Mouse (Mus musculus) CH12.LX (cell line): Measurements from ENCODE around the gene Gopc. TPM values are rescaled to one million over a fixed set of nuclear protein-coding genes. Genes with fewer than 3 reads are reported as not detected.

Source experiments
- DNase-seq: peaks from one replicate; pipeline ENCODE4 v3.0.0-alpha.2; 2013; ENCODE audit errors: extremely low read depth
- H3K27ac ChIP-seq: 2 replicates; pipeline ENCODE4 v1.5.1; 2012; ENCODE audit warnings: low read depth, mild to moderate bottlenecking, control low read depth, moderate library complexity; ENCODE audit not compliant: insufficient read depth
- H3K27me3 ChIP-seq: replicated peaks from 2 replicates; pipeline ENCODE3; 2012; ENCODE audit warnings: inconsistent platforms
- H3K36me3 ChIP-seq, 2 experiments: replicated peaks in 1 of 2; 2 replicates each; pipeline versions ENCODE3 to v1.6.1; 2012; ENCODE audit warnings: inconsistent platforms in 1 of 2, low read length in 1 of 2, mild to moderate bottlenecking in 1 of 2, mixed read lengths in 1 of 2, moderate library complexity in 1 of 2; ENCODE audit not compliant: control insufficient read depth in 1 of 2, insufficient read depth in 1 of 2
- H3K4me1 ChIP-seq, 2 experiments: 2 replicates each; pipeline ENCODE4 v1.6.1; 2012; ENCODE audit warnings: inconsistent platforms in 1 of 2, moderate library complexity in 1 of 2; ENCODE audit not compliant: insufficient read depth in 2 of 2, control insufficient read depth in 1 of 2
- H3K4me2 ChIP-seq: 2 replicates; pipeline ENCODE4 v1.6.1; 2012; ENCODE audit warnings: low read depth, mild to moderate bottlenecking, control low read depth; ENCODE audit not compliant: poor library complexity, insufficient read depth, severe bottlenecking
- H3K4me3 ChIP-seq, 3 experiments: fragments of 150-350 bp in 1 of 3; sonication (generic) in 1 of 3; replicated peaks in 1 of 3; 2 replicates each; pipeline versions ENCODE3 to v1.5.1; 2011 to 2012; ENCODE audit warnings: low read depth in 2 of 3, low read length in 2 of 3, mild to moderate bottlenecking in 2 of 3, moderate library complexity in 2 of 3, control low read depth in 1 of 3, improper control_type of control experiment in 1 of 3, inconsistent platforms in 1 of 3, mixed read lengths in 1 of 3; ENCODE audit not compliant: poor library complexity in 1 of 3
- H3K79me2 ChIP-seq: replicated peaks from 2 replicates; pipeline ENCODE4 v1.6.1; 2012; ENCODE audit warnings: mild to moderate bottlenecking, moderate library complexity; ENCODE audit not compliant: control insufficient read depth, poor library complexity, insufficient read depth, severe bottlenecking; ENCODE audit errors: extremely low read depth
- H3K9ac ChIP-seq: 2 replicates; pipeline ENCODE4 v1.6.1; 2012; ENCODE audit warnings: low read depth, mild to moderate bottlenecking, control low read depth, moderate library complexity; ENCODE audit not compliant: insufficient read depth
- H3K9me3 ChIP-seq: replicated peaks from 2 replicates; pipeline ENCODE3; 2012; ENCODE audit warnings: low read length, inconsistent platforms, mixed read lengths
- BHLHE40 ChIP-seq: IDR thresholded peaks from 2 replicates; pipeline ENCODE4 v1.6.1; 2011; ENCODE audit warnings: mild to moderate bottlenecking, low read depth, low read length, improper control_type of control experiment
- E2F4 ChIP-seq: IDR thresholded peaks from 2 replicates; pipeline ENCODE4 v1.6.1; 2011; ENCODE audit warnings: low read depth, low read length, improper control_type of control experiment; ENCODE audit not compliant: insufficient replicate concordance
- HCFC1 ChIP-seq: IDR thresholded peaks from 2 replicates; pipeline ENCODE4 v1.6.1; 2012; ENCODE audit warnings: low read depth, mild to moderate bottlenecking, inconsistent platforms, low read length, improper control_type of control experiment
- IRF4 ChIP-seq: IDR thresholded peaks from 2 replicates; pipeline ENCODE4 v1.6.1; 2014; ENCODE audit warnings: low read depth, mild to moderate bottlenecking, inconsistent platforms, low read length, improper control_type of control experiment
- MAZ ChIP-seq: IDR thresholded peaks from 2 replicates; pipeline ENCODE4 v1.6.1; 2012; ENCODE audit warnings: low read depth, mild to moderate bottlenecking, inconsistent platforms, low read length, improper control_type of control experiment, moderate library complexity
- MEF2A ChIP-seq: IDR thresholded peaks from 2 replicates; pipeline ENCODE4 v1.6.1; 2014; ENCODE audit warnings: low read depth, mild to moderate bottlenecking, inconsistent platforms, low read length, improper control_type of control experiment, borderline replicate concordance
- MXI1 ChIP-seq: IDR thresholded peaks from 2 replicates; pipeline ENCODE4 v1.6.1; 2011; ENCODE audit warnings: mild to moderate bottlenecking, low read depth, low read length, improper control_type of control experiment
- NELFE ChIP-seq: IDR thresholded peaks from 2 replicates; pipeline ENCODE4 v1.6.1; 2011; ENCODE audit warnings: low read depth, low read length, improper control_type of control experiment
- NRF1 ChIP-seq: IDR thresholded peaks from 2 replicates; pipeline ENCODE4 v1.6.1; 2014; ENCODE audit warnings: low read depth, mild to moderate bottlenecking, inconsistent platforms, low read length, improper control_type of control experiment, moderate library complexity
- PAX5 ChIP-seq: IDR thresholded peaks from 2 replicates; pipeline ENCODE4 v1.6.1; 2012; ENCODE audit warnings: low read length, inconsistent platforms, mixed read lengths
- TBP ChIP-seq: conservative IDR thresholded peaks from 2 replicates; pipeline ENCODE4 v1.6.1; 2011; ENCODE audit warnings: low read depth, low read length, improper control_type of control experiment
- USF1 ChIP-seq: IDR thresholded peaks from 2 replicates; pipeline ENCODE4 v1.6.1; 2014; ENCODE audit warnings: low read depth, mild to moderate bottlenecking, inconsistent platforms, low read length, improper control_type of control experiment
- USF2 ChIP-seq: conservative IDR thresholded peaks from 2 replicates; pipeline ENCODE4 v1.6.1; 2011; ENCODE audit warnings: low read depth, low read length, improper control_type of control experiment
- ZKSCAN1 ChIP-seq: IDR thresholded peaks from 2 replicates; pipeline ENCODE4 v1.6.1; 2012; ENCODE audit warnings: low read depth, inconsistent platforms, low read length, improper control_type of control experiment, borderline replicate concordance
- ZMIZ1 ChIP-seq: IDR thresholded peaks from 2 replicates; pipeline ENCODE4 v1.6.1; 2012; ENCODE audit warnings: low read depth, mild to moderate bottlenecking, inconsistent platforms, low read length, improper control_type of control experiment
- dilution Hi-C: fragments of 300-500 bp; cut with MboI; formaldehyde crosslinking; loops from 2 replicates; pipeline ENCODE4 v1.14.3; 2020; ENCODE audit warnings: low sequenced_read_pairs; ENCODE audit not compliant: extremely low pct_unique_long_range_greater_than_20kb, extremely low pct_ligation_motif_present
- in situ Hi-C: fragments of 300-500 bp; cut with MboI; formaldehyde crosslinking; loops from 3 replicates; pipeline ENCODE4 v1.14.3; 2019; ENCODE audit warnings: low sequenced_read_pairs, low pct_ligation_motif_present, low pct_unique_long_range_greater_than_20kb, mixed read lengths
- polyA plus RNA-seq: library from polyadenylated mRNA; unstranded; fragments of >175 nt; gene quantifications from 2 replicates; pipeline ENCODE4 v1.2.1, GENCODE M21; 2012; ENCODE audit warnings: low read depth; ENCODE audit not compliant: insufficient read length
- total RNA-seq, 2 experiments: library from RNA; depleted of rRNA; stranded (reverse); fragments of 300-350 nt in 1 of 2; fragments of >200 nt in 1 of 2; gene quantifications; 2 replicates each; pipeline ENCODE4 v1.2.3; 2012 to 2014

Gene Gopc
- total and polyA plus RNA-seq, 3 experiments, result 9.8 to 17.6 (median 13.1) TPM

DNA sequence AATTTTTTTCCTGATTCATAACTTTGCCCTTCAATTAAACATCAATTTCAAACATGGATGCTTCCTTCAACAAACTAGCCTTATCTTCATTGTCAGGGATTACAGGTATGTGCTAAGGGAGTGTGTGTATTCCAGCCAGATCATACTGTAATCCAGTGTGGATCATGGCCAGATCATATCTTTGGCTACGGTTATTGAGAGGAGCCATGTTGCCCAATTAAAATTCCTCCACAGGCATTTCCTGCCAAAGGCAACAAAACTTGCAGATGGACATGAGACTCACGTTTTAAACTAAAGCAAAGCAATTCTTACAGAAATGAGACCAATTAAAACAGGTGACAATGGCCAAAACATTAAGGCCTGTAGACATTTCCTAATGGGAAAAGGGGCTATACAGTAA, 34.5 kb upstream of the Gopc start:
- peak overlapping the region; percentile 55 to 99 (median 59) for H3K4me3 ChIP-seq
- peak overlapping the region; percentile 66 for H3K9ac ChIP-seq
- in situ Hi-C loops (no loop called here), dilution Hi-C loops (no loop called here)
- peak overlapping the region; percentile 99; the same call in 1 of the 2 replicates for H3K4me2 ChIP-seq
- H3K4me1 ChIP-seq, result peaks cover 6 to 35% of the 10 kb centered on the region in 2 experiments; a peak in 3 of 4 replicates
- TF ChIP-seq HCFC1 (no peak), ZMIZ1 (no peak), PAX5 (no peak), IRF4 (no peak), NRF1 (no peak)
- no peak for DNase-seq
- peaks cover 28% of the 10 kb centered on the region for H3K79me2 ChIP-seq
- no peaks in the 10 kb centered on the region for H3K9me3 ChIP-seq
- H3K27me3 ChIP-seq, result no peaks in the 10 kb centered on the region
- H3K36me3 ChIP-seq, result peaks cover 0 to 11% of the 10 kb centered on the region in 2 experiments
- H3K27ac ChIP-seq, result no peak overlapping the region

DNA sequence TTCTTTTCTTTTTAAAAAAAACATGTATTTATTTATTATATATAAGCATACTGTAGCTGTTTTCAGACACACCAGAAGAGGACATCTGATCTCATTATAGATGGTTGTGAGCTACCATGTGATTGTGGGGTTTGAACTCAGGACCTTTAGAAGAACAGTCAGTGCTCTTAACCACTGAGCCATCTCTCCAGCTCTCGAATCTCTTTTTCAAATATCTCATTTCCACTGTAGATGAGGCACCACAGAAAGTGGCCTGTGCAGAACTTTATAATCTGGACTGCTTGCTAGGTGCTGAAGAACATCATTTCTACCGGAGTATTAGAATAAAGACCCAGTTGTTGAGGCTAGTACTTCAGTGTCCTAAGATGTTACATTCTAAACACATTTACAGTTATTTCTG, 33.1 kb upstream of the Gopc start:
- no peak overlapping the region for H3K4me2 ChIP-seq
- dilution Hi-C loops (no loop called here), in situ Hi-C loops (no loop called here)
- DNase-seq, result no peak
- H3K79me2 ChIP-seq, result peaks cover 17% of the 10 kb centered on the region
- no peak overlapping the region for H3K4me3 ChIP-seq
- H3K4me1 ChIP-seq, result peaks cover 4 to 21% of the 10 kb centered on the region in 2 experiments; a peak in 3 of 4 replicates
- TF ChIP-seq USF2 (no peak), E2F4 (no peak), TBP (peak; percentile 74), NELFE (no peak), ZKSCAN1 (no peak), MEF2A (no peak)
- H3K27me3 ChIP-seq, result no peaks in the 10 kb centered on the region
- H3K36me3 ChIP-seq, result peaks cover 0 to 3% of the 10 kb centered on the region in 2 experiments
- H3K9me3 ChIP-seq, result no peaks in the 10 kb centered on the region
- no peak overlapping the region for H3K27ac ChIP-seq
- H3K9ac ChIP-seq, result no peak overlapping the region

DNA sequence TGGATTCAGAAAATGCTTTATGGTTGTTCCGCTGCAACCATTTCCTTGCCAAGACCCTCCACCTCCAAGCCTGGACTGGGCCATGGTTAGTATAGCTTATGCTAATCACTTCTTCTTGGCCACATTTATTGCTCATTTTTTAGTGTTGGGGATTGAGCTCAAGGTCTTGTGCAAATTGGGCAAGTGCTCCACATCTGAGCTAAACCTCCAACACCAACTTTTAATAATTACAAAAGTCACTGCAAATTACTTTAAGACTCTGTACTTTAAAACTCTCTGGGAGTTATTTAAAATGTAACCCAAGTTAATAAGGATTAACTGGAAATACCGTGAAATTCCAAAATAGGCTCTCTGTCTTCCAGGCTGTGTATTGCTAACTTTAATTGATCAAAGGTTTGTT, 25.6 kb upstream of the Gopc start:
- H3K4me3 ChIP-seq, result no peak overlapping the region
- H3K36me3 ChIP-seq, result no peaks in the 10 kb centered on the region
- H3K9me3 ChIP-seq, result no peaks in the 10 kb centered on the region
- no peaks in the 10 kb centered on the region for H3K4me1 ChIP-seq
- no peak for DNase-seq
- TF ChIP-seq MXI1 (no peak), NELFE (no peak), USF1 (no peak), IRF4 (no peak), BHLHE40 (no peak), MAZ (no peak)
- no peaks in the 10 kb centered on the region for H3K27me3 ChIP-seq
- dilution Hi-C loops, result no loop called here
- no peak overlapping the region for H3K27ac ChIP-seq
- no peak overlapping the region for H3K9ac ChIP-seq
- no peaks in the 10 kb centered on the region for H3K79me2 ChIP-seq
- no peak overlapping the region for H3K4me2 ChIP-seq
- in situ Hi-C loops, result no loop called here
